Mouse (Mus musculus) cerebellum, adult 2 months (tissue): ENCODE measurements around the gene Mslnl.

Experiments
- CTCF ChIP-seq: fragments of 200-500 bp; IDR thresholded peaks from 2 replicates; pipeline ENCODE4 v1.5.1; 2011; ENCODE audit warnings: low read depth, mild to moderate bottlenecking, control low read depth, low read length, moderate library complexity, borderline replicate concordance; ENCODE audit not compliant: insufficient read depth
- POLR2A ChIP-seq: fragments of 200-500 bp; IDR thresholded peaks from 2 replicates; pipeline ENCODE4 v1.6.1; 2011; ENCODE audit warnings: low read length, control low read depth, borderline replicate concordance; ENCODE audit not compliant: insufficient read depth

- TF ChIP-seq POLR2A (no peak), CTCF (no peak)
Observed at GRCm38 (mm10) chr17:25761561-25761970, 25.7 kb downstream of the Mslnl start.
